Mouse (Mus musculus) C2C12 (cell line): ENCODE results near the gene Zfhx3. TPM values are rescaled to one million over a fixed set of nuclear protein-coding genes. Genes with fewer than 3 reads are reported as not detected.

Experiments used
- H3K27me3 ChIP-seq: one replicate; pipeline ENCODE4 v1.6.1; 2011; ENCODE audit not compliant: control insufficient read depth, insufficient read depth, insufficient read length
- H3K36me3 ChIP-seq: one replicate; pipeline ENCODE4 v1.6.1; 2011; ENCODE audit not compliant: control insufficient read depth, insufficient read depth
- H3K4me3 ChIP-seq: one replicate; pipeline ENCODE4 v1.5.1; 2011; ENCODE audit warnings: mild to moderate bottlenecking, control low read depth; ENCODE audit not compliant: poor library complexity, insufficient read depth, severe bottlenecking
- H3K79me2 ChIP-seq: one replicate; pipeline ENCODE4 v1.6.1; 2011; ENCODE audit not compliant: control insufficient read depth, insufficient read depth
- H3K79me3 ChIP-seq: one replicate; pipeline ENCODE4 v1.6.1; 2011; ENCODE audit warnings: low read depth, control low read depth
- H3ac ChIP-seq: one replicate; pipeline ENCODE3; 2011; ENCODE audit warnings: low read depth; ENCODE audit not compliant: control insufficient read depth, insufficient read length
- CEBPB ChIP-seq: IDR thresholded peaks from one replicate; pipeline ENCODE4 v1.6.1; 2011; ENCODE audit warnings: low read depth, mild to moderate bottlenecking, control low read depth, moderate library complexity
- CTCF ChIP-seq: IDR thresholded peaks from one replicate; pipeline ENCODE4 v1.5.1; 2011; ENCODE audit not compliant: control insufficient read depth, insufficient read depth, insufficient read length
- FOSL1 ChIP-seq: IDR thresholded peaks from one replicate; pipeline ENCODE4 v1.8.0; 2011; ENCODE audit warnings: mild to moderate bottlenecking, low read length; ENCODE audit not compliant: poor library complexity, insufficient read depth, severe bottlenecking
- MAX ChIP-seq: IDR thresholded peaks from one replicate; pipeline ENCODE4 v1.6.1; 2011; ENCODE audit warnings: mild to moderate bottlenecking, control low read depth
- MYOD1 ChIP-seq: IDR thresholded peaks from one replicate; pipeline ENCODE4 v1.6.1; 2011; ENCODE audit warnings: low read depth; ENCODE audit not compliant: control insufficient read depth, insufficient read length
- MYOG ChIP-seq: IDR thresholded peaks from one replicate; pipeline ENCODE4 v1.6.1; 2011; ENCODE audit not compliant: control insufficient read depth, insufficient read length; ENCODE audit errors: extremely low read depth
- USF1 ChIP-seq: IDR thresholded peaks from one replicate; pipeline ENCODE4 v1.6.1; 2011; ENCODE audit warnings: low read depth, mild to moderate bottlenecking, control low read depth, moderate library complexity
- polyA plus RNA-seq: library from polyadenylated mRNA; unstranded; fragments of >200 nt; fragmentation: generic; extraction: Trizol; gene quantifications from one replicate; pipeline ENCODE4 v1.2.1, GENCODE M21; 2012; ENCODE audit warnings: missing spikeins

The Zfhx3 gene
- polyA plus RNA-seq, 1 experiment, result 4.3 TPM

- Histone ChIP-seq H3K79me3 (peaks cover 69% of the 10 kb centered on the region), H3K27me3 (no peaks in the 10 kb centered on the region), H3ac (no peak overlapping the region), H3K36me3 (peaks cover 5% of the 10 kb centered on the region), H3K4me3 (peak overlapping the region; percentile 86), H3K79me2 (peaks cover 100% of the 10 kb centered on the region)
- TF ChIP-seq CEBPB (no peak), USF1 (no peak), MYOG (no peak), FOSL1 (peak; percentile 6), CTCF (no peak), MYOD1 (peak; percentile 51), MAX (no peak)
Measured at GRCm38 (mm10) chr8:108716291-108716811, 773.9 kb downstream of the Zfhx3 start.

DNA sequence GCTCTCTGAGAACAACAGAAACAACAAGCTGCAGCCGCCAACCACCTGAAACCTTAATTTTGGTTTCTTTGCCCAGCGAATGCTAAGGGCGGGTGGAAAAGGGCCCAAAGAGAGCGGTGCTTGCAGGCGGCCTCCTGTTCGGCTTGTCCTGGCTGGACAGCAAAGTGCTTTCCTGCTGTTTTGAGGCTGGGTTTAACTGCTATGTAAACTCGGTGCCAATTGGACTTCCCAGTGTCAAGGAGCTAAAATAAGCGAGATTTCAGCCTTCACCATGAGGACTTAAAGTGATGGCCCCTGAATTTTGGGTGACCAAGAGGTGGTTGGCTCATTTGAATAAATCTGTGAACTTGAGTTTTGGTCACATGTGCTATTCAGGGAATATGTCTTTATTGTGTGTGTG, 775.1 kb downstream of the Zfhx3 start:
- no peak overlapping the region for H3K4me3 ChIP-seq
- H3K27me3 ChIP-seq, result no peaks in the 10 kb centered on the region
- H3ac ChIP-seq, result no peak overlapping the region
- TF ChIP-seq CTCF (no peak), USF1 (no peak), MYOG (no peak), MYOD1 (no peak), FOSL1 (no peak), CEBPB (no peak), MAX (no peak)
- peaks cover 5% of the 10 kb centered on the region for H3K36me3 ChIP-seq
- peaks cover 73% of the 10 kb centered on the region for H3K79me3 ChIP-seq
- peaks cover 100% of the 10 kb centered on the region for H3K79me2 ChIP-seq

DNA sequence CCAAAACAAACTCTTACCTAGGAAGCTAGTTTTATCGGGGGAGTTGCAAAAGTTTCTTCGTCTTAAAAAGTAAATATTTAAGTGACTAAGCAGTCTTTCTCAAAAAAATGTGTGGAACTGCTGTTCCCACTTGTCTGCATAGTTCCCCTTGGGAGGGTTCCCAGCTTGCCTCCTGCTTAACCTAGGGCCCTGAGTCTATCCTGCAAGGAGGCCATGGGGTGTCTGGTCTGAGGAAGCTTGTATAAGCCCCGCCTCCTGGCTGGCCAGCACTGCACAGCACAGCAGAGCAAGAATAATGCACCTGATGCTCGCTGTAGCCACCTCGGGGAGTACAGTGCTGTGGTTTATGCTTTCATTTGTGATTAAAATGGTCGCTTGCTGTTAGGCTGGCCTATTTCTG, 775.6 kb downstream of the Zfhx3 start:
- Histone ChIP-seq H3K27me3 (no peaks in the 10 kb centered on the region), H3K4me3 (no peak overlapping the region), H3K36me3 (peaks cover 5% of the 10 kb centered on the region), H3ac (no peak overlapping the region), H3K79me3 (peaks cover 72% of the 10 kb centered on the region), H3K79me2 (peaks cover 100% of the 10 kb centered on the region)
- no peak for TF ChIP-seq USF1
- TF ChIP-seq CTCF, result no peak
- TF ChIP-seq MYOG, result no peak
- TF ChIP-seq FOSL1, result no peak
- TF ChIP-seq CEBPB, result no peak
- TF ChIP-seq MYOD1, result no peak
- TF ChIP-seq MAX, result no peak

GRCm38 (mm10) chr8:108720840-108721239, 778.4 kb downstream of the Zfhx3 start:
- H3K27me3 ChIP-seq, result no peaks in the 10 kb centered on the region
- TF ChIP-seq CTCF (no peak), CEBPB (no peak), FOSL1 (no peak), MYOG (no peak), MYOD1 (no peak), USF1 (no peak), MAX (no peak)
- H3K79me2 ChIP-seq, result peaks cover 100% of the 10 kb centered on the region
- peaks cover 5% of the 10 kb centered on the region for H3K36me3 ChIP-seq
- H3K79me3 ChIP-seq, result peaks cover 93% of the 10 kb centered on the region
- H3K4me3 ChIP-seq, result no peak overlapping the region
- H3ac ChIP-seq, result no peak overlapping the region

DNA sequence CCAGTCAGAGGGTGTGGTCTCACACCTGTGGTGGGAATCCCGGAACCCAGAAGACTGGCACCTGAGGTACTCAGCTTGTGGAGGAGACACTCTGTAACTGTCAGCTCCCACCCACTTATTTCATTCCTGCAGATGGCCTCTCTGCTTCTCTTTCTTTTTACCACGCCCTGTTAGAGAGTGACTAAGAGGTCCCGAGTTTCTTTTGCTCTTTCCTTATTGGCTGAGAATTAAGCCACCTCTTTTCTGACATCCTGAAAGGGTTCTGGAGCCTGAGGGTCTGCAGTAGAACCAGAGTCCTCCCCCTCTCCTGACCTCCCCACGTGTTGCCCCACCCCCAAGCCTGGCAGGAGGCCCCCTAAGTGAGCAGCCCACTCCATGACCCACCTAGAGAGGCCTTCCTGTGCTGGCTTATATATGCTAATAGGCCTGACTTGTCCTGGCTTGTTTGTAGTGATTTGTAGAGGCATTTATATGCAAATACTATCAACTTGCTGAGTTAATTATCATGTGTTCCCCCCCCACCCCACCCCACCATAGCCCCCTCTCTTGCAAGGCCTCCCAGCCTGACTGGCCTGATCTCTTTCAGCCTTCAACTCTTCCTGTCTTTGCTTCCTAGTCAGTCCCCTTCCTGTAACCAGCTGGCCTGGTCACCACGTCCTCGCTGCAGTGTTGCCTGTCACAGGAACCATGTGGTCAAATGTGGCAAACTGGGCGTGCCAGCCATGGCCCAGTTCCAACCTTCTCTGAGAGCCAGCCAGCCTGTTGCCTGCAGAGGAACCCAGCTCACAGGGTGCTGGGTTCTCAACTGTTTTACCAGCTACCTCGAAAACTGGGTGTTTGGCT, 780.4 kb downstream of the Zfhx3 start:
- TF ChIP-seq MYOG, result no peak
- no peak for TF ChIP-seq CTCF
- TF ChIP-seq MAX, result peak; percentile 82
- TF ChIP-seq FOSL1, result no peak
- no peak for TF ChIP-seq CEBPB
- TF ChIP-seq USF1, result peak; percentile 43
- no peak for TF ChIP-seq MYOD1
- Histone ChIP-seq H3K79me3 (peaks cover 95% of the 10 kb centered on the region), H3K4me3 (no peak overlapping the region), H3ac (peak overlapping the region; percentile 18), H3K36me3 (peaks cover 10% of the 10 kb centered on the region), H3K27me3 (no peaks in the 10 kb centered on the region), H3K79me2 (peaks cover 100% of the 10 kb centered on the region)
